Mouse (Mus musculus) kidney, adult 10 weeks (tissue): ENCODE results near the gene Als2. TPM values are rescaled to one million over a fixed set of nuclear protein-coding genes. Genes with fewer than 3 reads are reported as not detected.

Experiments
- polyA plus RNA-seq: library from polyadenylated mRNA; stranded (reverse); fragments of 350-450 nt; fragmentation: Illumina TruSeq; extraction: RNeasy Lipid Tissue Mini Kit (QIAGEN cat#74804); gene quantifications from one replicate; pipeline ENCODE4 v1.2.3, GENCODE M21; 2014; ENCODE audit warnings: low read depth, low replicate concordance

The Als2 gene
- polyA plus RNA-seq, result 15.8 TPM

DNA sequence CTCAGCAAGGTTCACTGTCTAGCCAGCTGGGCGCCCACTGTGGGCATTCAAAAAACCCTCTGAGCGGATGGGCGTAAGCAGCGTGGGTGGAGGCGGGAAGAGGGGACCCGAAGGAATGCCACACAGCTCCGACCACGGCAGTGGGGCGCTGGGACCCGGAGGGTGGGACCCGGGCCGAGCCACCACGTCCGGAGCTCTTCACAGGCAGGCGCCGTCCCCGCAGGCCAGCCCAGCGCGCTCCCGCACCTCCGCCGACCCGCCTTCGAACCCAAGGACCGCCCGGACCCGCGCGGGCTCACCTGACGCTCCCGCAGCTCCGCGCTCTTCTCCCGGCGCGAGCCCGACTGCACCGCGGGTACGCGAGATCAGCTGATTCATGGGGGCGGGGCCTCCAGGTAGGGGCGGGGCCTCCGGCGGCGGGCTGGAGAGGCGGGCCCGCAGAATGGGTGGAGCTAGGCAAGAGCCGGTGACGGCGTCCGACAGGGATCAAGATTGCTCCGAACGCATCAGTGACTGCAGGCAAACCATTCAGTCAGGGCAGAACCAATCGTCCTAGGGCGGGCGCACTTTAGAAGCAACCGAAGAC, at the start of gene Als2:
TSS of gene Als2 (minus strand) at position 376 of the 586 bp plus-strand sequence.

DNA sequence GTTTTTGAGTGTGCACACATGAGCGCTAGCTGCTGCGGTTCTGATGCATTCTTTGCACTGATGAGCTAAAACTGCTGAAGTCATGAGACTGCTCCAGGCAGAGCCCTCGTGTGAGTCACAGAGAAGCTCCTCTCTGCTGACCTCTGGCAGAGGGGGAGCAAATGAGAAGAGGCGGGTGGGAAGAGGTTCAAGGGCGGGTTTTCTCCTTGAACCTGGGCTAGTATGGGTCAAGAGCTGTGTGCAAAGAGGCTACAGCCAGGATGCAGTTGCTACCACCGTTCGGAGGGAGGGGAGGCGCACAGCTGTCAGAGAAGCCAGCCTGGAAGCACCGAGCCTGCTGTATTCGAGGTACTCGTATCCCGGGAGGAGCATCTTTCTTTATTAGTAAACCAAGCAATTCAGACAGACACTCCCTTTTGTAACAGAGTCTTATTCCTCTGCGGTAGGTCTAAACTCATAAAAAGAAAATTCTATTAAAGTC, 19.8 kb upstream of the Als2 start, which contains the start of gene Cdk15:
TSS of gene Cdk15 (plus strand) at position 156 of the 481 bp plus-strand sequence.

DNA sequence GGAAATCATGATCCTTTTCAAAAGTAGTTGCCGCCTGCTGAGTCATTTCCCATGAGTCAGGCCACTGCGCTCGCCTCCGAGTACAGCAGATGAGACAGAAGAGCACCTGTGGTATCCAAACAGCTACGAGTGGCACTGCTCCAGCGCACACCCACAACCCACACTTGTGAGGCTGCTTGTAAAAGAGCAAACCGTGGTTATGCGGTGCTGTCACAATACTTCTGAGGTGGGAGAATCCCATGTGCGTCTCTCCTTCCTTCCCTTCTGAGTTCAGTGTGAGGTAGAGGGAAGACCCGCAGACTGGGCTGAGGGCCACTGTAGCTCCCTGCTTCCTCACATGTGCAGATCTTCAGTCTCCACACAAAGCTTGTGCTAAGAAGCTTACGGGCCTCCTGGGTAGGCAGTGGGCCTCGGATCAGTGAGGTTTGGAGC, 74.0 kb downstream of the Als2 start, which contains the start of gene Mpp4:
TSS of gene Mpp4 (minus strand) at position 360 of the 432 bp plus-strand sequence.

DNA sequence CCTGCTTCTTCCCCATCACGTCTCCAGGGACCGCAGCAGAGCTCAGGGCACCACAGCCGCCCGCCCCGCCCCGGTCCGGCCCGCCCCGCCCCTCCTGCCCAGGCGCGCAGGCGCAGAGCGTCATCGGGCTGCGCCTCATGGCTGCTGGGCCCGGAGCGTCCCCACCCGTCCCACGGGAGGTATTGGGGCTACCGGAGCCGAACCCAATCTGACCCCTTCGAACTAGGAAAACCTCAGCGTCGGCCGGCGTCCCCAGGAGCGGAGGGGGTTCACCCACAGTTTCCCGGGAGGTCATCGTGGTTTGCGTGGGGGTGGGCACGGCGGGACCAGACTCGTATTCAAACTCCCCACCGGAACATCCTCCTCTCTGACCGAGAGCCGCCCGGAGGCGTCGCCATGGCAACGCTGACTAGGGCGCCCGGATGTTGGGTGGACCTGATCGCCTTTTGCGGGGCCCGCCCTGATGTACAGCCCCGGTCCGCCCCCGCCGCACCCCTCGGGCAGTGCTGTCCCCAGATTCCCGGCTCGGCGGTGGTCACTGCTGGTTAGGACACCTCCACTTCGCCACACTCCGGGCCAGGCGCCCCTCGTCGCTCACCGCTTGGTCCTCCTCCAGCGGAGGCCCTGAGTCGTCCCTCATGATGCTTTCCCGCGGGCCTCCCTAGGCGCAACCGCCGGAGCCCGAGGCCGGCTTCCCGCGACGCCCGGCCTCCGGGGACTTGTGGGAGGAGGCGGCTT, 117.1 kb downstream of the Als2 start, which contains the start of gene Tmem237:
TSS of gene Tmem237 (minus strand) at position 689 of the 738 bp plus-strand sequence.

Other genes with a start within 250 kb of the Als2 start
- not detected for gene C2cd6, start 142.3 kb downstream of the Als2 start, polyA plus RNA-seq
- gene Tmem237, start 116.8 kb downstream of the Als2 start, polyA plus RNA-seq, result 19.0 TPM
- gene Mpp4, start 73.8 kb downstream of the Als2 start, polyA plus RNA-seq, result 0.73 TPM
- not detected for gene Cdk15, start 19.7 kb upstream of the Als2 start, polyA plus RNA-seq
- gene Fzd7, start 245.2 kb upstream of the Als2 start, polyA plus RNA-seq, result 19.1 TPM